Mouse (Mus musculus) myocyte (in vitro differentiated cells): Measurements from ENCODE around the gene Scn10a.

Source experiments
- E2F4 ChIP-seq: IDR thresholded peaks from one replicate; pipeline ENCODE4 v1.6.1; 2011; ENCODE audit warnings: mild to moderate bottlenecking, control low read depth, moderate library complexity; ENCODE audit not compliant: insufficient read depth
- POLR2A ChIP-seq: IDR thresholded peaks from one replicate; pipeline ENCODE4 v1.6.1; 2011; ENCODE audit warnings: low read depth, mild to moderate bottlenecking, control low read depth, moderate library complexity; ENCODE audit not compliant: insufficient read length

- TF ChIP-seq POLR2A (no peak), E2F4 (no peak)
These were observed 90.3 kb downstream of the Scn10a start for GRCm38 (mm10) chr9:119628690-119629268.
